Mouse (Mus musculus): ENCODE data around the gene Carns1. TPM values are rescaled to one million over a fixed set of nuclear protein-coding genes. Genes with fewer than 3 reads are reported as not detected.

Gene Carns1
- total RNA-seq, 4 experiments from 2014 or later: 3.6 to 6.8 (median 5.2) TPM

DNA sequence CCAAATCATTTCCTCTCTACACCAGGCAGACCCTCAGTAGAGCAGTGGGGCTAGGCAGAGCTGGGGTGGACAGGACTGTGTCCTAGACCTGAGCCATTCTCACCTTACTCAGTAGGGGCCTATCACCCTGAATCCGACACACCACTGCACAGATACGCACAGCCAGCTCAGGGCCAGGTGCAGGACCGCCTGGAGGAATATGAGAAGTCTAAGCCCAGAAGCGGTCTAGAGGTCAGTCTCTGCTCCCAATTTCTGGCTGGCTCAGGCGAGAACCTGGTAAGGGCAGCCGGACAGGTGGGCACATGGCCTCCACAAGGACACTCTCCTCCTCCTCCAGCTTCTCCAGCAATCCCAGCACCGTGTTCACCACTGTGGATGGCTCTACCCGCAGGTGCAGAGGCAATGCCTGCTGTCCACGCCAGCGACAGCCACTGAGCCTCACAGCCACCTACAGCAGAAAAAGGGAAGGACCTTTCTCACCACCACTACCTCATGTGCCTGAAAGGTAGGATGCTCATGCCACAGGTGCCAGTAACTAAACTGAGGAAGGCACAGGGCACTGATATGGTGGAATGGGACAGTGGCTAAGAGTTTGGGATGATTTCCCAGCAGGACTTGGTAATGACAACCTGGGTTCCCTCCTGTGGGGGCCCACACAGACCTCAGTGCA, 4.4 kb downstream of the Carns1 start:
- no peak for DNase-seq

DNA sequence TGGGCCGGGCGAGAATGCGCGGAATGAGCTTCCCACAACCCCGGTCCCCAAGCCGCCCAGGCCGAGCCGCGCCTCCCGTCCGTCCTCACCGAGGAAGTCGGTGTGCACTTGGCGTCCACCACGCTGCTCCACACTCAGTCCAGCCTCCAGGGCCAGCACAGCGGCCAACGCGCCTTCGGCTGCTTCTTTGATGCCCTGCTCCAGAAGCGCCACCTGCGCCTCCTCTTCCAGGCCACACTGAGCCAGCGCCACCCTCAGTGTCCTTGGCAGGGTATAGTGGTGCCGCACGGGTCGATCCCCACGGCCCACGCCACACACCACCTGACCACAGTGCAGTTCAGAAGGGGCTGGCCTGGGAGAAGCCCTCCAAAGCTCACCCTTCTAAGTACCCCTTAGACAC, 5.5 kb downstream of the Carns1 start:
- DNase-seq: no peak

DNA sequence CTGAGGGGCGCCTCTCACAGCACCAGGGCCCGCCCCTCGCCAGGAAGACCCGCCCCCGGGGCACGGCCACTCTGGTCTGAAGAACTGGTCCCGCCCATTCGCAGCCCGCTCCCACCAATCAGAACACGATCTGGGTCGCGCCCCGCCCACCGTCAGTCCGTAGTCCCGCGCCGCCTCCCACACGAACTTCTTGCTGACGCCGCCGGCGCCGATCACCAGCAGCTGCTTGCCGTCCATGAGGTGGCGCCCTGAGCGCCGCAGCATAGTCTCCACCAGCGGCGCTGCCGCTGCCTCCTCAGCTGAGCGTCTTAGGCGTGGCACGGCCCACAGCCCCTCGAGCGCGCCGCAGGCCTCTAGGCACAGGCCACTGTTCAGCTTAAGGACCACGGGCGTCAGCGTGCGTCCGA, 5.9 kb downstream of the Carns1 start:
- DNase-seq: peak; percentile 99

DNA sequence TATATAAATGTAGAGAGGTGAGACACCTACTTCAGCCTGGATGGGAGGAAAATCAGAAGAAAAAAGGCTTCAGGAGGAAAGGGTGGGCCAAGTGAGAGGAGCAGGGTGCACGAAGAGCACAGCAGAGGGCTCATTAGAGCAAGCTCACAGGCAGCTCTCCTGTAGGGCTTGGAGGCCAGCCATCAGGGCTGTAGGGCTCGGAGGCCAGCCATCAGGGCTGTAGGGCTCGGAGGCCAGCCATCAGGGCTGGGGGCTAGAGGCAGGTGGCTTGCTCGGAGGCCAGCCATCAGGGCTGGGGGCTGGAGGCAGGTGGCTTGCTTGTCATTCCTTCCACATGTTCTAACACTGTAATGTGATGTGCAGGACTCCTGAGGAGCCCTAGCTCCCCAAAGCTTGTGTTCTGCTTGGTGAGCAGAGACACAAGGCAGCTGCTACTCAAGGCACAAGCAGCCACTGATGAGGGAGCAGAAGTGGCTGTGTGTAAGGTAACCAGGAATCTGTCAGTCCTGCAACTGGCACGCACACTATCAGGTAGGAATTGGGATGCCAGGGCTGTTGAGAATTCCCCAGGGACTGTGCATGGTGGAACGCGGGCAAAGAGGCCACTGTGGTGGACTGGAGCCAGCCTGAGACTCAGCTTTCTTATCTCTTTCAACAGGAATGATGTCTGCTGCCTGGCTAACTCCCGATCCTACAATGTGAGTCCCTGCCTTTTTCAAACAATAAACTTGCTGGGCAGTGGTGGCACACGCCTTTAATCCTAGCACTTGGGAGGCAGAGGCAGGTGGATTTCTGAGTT, 8.4 kb downstream of the Carns1 start:
- no peak for DNase-seq

DNA sequence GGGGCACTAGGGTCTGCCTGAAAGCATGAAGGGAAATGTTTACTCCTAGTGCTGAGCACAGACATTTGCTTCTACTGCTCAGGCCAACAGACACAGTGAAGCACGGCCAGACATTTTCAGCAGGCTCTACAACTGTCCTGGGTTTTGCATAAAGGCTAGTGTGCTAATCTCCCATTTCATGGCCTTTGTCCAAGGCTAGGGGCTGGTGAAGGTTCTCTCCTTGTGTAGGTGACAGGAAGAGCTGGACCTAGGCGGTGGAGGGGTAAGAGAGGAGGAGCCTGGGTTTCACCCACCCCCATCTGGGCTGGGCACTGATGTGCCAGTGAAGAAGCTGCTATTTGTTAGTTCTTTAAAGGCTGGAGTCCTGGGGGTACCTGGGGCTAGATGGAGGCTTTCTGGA, 10.6 kb downstream of the Carns1 start:
- DNase-seq: peak; percentile 73

DNA sequence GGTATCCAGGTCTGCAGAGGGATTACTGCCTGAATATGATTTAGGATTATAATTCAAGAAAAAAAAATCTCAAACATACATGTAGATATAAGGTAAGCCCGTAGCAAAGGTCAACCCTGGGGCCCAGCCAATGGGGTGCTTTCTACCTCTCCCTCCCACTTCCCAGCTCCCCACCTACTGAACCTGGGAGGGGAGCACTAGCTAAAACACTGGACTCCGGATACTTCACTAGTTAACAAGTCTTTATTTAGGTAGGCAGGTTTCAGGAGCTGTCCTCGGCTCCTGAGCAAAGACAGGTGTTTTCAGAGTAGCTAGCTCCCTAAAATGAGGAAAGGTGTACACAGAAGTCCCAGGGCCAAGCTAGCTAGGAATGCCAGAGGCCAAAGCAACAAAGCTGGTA, 11.2 kb downstream of the Carns1 start:
- DNase-seq: no peak

DNA sequence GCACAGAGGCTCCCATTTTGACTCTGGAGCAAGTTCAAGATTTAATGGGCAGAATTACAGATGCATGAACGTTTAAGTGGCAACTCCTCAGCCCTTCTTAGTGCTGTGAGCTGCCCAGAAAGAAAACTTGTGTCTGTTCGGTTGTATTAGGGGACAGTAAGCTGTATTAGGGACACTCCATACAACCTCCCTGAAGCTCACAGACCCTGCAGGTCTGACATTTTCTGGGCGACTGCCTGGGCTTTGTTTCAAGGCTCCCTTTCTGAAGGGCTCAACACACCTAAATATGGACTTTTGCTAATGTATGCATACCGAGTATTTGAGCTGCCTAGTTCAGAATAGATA, 11.8 kb downstream of the Carns1 start:
- no peak for DNase-seq

DNA sequence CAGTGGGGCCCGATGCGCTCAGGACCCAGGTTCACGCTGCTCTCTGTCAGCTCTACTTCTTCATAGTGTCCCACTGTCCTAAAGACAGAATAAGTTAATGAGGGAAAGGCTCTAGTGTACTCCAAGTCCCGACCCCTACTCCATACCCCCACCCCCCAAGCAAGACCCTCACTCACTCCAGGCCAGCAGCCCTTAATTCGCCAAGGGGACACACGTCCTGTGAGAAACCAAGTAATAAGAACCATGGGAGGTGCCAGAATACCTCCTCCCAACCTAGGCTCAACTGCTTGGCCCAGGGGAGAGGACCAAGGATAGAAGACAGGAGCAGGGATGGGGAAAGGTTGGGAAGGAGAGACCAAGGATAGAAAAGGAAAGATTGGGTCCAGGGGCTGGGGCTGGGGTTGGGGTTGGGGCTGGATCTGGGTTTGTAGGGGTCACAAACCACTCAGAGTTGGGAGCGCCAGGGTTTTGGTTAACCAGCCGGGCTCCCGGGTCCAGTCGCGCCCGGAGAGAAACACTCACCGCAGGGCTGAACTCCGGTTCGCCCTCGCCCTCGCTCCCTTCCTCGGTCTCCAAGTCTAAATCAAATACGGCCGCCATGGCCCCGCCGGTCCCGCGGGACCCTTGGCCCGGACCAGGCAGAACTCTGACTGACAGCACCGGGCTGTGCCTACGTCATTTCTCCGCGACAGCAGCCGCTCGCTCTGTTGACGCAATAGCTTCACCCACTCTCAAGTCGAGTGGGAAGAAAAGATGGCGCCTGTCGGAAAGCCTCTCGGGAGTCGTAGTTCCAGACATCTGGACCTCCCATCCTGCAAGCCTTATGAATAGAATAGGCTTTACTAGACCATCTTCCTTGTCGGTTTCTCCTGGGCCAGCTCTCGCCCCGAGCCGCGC, 12.4 kb downstream of the Carns1 start, which contains the start of gene Rps6kb2:
Gene Rps6kb2 (minus strand): TSS at position 709 of the 897 bp plus-strand sequence.
- peak; percentile 96 for DNase-seq

DNA sequence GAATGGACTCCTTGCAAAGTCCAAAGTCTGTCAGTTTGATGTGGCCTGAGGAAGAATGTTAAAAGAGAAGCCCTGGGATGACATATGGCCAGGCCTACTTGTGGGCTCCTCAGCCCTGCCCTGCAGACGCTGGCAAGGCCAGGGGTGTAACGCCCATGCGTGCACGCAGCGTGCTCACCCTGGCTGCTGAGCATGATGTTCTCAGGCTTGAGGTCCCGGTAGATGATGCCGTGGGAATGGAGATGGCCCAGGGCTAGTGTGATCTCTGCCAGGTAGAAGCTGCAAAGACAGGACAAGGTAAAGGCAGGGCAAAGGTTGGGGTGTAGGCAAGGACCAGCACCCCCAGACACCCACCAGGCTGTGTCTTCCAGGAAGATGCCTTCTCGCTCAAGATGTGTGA, 16.2 kb downstream of the Carns1 start:
- no peak for DNase-seq

DNA sequence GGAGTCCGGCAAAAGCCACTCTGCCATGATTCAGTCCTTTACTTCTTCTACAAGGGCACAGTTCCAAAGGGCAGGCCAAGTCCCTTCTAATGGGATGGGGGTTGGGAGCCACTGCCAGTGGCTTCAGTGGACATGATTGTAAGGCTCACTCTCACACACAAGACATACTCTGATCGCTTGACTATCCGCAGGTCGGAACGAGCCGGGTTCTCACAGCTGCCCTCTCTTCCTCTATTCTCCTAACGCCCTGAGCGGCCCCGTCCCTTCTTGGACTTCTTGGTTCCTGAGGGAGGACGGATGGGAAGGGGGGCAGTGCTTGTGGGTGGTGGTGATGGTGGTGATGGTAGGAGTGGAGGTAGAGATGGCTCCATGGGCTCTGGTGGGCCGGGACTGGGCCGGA, 18.5 kb downstream of the Carns1 start:
- DNase-seq: no peak

DNA sequence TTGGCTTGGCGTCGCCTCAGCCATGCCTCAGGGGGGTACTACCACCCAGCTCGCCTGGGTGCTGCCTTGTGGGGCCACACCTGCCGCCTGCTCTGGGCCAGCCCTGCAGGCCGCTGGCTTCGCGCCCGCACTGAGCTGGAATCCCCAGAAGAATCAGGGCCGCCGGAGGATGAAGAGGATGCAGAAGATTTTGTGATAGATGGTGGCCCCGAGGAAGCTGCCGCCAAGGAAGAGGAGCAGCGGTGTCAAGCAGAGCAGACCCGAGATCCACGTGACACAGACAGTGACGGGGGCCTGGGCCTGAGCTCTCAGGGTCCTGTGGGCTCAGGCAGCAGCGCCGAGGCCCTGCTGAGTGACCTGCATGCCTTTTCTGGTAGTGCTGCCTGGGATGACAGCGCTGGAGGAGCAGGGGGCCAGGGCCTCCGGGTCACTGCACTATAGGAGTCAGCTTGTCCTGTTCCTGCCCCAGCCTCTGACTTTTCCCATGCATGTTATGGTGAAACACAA, 19.2 kb downstream of the Carns1 start:
- no peak for DNase-seq

DNA sequence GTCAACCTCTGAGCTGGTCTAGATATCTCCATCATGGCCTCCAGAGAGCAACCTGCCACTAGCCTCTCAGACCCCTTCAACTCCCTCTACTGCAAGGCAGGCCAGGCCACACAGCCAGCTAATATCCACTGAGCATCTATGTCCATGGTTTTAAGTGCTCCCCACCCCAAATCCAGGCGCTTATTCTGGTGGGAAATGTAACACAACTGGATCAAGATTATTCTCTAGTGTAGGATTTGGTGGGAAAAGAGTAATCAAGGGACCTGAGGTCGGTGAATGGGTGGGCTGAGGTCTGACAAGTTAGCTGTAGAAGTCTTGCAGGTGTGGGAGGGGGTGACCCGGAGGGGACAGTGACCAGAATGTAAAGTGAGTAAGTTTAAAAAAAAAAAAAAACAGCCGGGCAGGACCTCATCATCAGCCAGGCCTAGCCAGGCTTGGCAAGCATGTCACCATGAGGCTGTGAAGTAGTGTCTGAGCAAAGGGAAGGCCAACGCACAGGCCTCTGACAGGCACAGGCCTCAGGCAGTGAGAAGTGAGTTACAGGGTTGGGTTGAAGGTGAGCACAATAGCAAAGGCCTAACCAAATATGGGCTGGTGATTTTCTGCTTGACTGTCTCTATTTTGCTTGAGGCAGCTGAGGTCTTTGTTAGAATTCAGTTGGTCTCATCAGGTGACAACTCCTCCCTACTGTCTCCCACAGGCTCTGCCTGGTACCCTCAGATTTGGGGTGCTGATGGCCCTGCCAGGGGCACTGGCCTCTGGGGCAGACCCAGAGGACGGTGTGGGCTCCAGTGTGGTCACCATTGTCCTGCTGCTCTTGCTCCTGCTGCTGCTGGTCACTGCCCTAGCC, 19.8 kb downstream of the Carns1 start:
- DNase-seq: no peak

DNA sequence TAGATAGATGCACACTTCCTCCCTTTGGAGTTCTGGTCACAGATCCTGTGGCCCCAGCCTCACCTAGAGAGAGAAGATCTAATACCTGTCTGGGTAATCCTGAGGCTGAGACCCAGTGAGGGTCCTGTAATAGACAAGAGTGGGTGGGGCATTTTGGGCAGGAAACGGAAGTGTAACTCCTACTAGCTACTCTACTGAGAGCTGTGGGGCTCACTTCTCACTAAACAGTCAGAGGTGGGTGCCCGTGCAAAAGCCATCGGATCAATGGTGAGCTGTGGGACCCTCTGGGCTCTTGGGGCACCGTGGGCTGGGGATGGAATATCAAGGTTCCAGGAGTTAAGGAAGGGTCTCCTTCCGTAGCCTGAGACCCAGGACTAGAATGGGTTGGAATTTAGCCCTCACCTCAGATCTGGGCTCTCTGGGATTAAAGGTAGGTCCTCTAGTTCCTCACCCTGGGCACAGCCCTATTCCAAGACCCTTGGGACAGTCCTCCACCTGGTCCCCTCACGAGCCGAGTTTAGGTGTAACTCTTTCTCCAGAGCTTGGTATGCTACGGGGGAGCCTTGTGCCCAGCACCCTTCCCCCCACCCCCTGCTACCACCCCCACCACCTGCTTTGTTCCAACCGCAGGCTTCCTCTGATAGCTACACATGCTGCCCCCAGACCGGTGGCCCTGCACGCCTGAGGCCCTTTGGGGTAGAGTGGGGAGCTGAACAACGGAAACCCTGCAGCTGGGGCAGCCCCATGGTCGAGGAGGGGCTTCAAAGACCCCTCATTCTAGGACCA, 20.6 kb downstream of the Carns1 start:
- no peak for DNase-seq

DNA sequence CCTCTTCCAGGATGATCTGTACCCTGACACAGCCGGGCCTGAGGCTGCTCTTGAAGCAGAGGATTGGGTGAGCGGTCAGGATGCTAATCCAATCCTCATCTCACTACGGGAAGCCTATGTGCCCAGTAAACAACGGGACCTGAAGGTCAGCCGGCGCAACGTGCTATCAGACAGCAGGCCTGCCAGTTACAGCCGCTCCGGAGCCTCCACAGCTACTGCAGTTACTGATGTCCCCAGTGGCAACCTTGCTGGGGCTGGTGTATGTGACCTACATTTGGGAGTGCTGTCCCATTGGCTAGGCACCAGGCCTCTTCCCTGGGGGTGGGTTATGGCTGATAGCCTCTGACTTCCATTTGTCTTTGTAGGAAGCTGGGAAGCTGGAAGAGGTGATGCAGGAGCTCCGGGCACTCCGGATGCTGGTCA, 22.0 kb downstream of the Carns1 start, which contains the start of gene Ptprcap:
Gene Ptprcap (plus strand): TSS at position 373 of the 423 bp plus-strand sequence.
- DNase-seq: no peak

DNA sequence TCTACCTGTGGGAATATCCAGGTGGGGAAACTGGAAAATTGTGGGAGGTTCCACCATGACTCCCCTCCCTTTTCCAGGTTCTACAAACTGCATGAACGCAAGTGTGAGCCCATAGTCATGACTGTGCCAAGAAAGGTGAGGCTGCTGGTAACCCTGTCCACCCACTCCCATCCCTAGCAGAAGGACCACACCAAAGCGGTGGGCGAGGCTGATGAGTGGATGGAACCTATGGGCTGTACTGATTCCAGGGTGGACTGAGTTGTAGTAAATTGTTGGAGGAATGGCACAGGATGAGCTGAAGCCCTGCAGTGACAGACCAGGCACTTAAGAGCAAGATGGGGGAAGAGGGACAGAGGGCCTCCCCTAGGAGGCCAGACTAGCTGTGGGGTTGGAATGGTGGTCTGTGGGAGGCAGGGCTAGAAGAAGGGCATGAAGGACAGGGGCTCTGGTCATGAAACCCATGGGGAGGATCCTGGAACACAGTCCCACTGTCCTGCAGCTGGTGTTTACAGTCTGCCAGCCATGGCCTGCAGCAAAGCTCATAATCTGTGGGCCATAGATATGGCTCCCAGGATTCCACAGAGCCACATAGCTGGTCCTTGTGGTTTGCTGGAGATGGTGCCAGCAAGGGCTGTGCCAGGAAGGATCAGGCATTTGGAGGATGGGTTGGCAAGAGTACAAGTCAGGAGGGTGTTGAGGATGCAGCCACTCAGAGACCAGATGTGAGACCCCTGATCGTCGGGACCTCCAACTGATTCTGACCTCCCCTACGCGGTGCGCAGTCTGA, 22.6 kb downstream of the Carns1 start:
- DNase-seq: no peak

DNA sequence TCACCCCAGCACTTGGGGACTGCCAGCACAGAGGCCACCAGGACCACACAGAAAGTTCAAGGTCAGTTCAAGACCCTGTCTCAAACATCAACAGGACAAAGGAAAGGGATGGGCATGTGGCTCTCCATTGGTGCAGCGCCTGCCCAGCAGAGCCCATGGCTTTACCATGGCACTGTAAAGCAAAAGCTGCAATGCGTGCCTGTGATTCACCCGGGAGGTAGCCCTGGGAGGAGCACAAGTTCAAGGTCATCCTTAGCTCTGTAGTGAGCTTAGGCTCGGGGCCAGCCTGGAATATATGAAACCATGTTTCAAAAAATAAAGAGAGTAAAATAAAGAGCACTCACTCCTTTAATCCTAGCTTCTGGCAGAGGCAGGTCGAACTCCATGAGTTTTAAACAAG, 23.4 kb downstream of the Carns1 start:
- no peak for DNase-seq

DNA sequence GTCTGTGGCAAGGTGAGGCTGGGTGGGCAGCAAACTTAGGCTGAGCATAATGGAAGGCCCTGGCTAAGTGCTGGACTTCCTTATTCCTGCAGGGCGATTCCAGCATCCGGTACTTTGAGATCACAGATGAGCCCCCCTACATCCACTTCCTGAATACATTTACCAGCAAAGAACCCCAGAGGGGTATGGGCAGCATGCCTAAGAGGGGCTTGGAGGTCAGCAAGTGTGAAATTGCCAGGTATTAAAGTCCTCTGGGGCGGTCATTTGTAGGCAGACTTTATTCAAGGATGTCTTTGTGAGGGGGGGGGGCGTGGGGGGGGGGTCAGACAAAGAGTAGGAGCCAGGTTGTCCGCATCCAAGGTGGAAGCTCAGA, 23.8 kb downstream of the Carns1 start:
- DNase-seq: no peak

DNA sequence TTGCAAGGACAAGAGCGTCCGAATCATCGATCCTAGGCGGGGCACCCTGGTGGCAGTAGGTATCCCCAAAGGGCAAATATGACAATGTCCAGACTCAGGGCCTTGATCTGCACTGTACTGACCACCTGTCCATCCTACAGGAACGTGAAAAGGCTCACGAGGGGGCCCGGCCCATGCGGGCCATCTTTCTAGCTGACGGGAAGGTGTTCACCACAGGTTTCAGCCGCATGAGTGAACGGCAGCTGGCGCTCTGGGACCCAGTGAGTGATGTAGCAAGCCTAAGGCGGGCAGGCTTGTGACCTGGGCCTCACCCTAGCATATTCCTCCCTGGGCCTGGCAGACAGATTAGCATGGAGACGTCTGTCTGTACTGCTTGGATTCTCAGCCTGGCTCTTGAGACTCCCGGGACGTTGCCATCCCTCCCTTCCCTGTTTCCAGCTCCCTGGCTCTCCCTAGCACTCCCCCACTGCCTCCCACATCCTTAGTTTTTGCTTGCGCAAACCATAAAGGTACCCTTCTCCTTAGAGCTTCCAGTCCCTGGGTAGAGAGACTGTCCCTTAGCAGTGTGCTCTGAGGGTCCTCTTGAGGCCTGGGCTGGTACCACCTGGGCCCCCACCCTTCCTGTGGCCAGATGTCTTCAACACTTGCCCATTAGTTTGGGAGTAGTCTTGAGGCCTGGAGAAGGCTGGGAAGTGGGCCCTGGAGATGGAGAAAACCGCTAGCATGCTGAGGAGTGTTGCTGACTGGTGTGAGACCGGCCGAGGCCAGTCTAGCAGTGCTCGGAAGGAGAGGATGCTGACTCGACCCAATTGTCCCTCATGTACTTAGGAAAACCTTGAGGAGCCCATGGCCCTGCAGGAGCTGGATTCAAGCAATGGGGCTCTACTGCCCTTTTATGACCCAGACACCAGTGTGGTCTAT, 24.5 kb downstream of the Carns1 start:
- no peak for DNase-seq

Measured in adrenal gland, adult 8-10 months (tissue).